Mouse (Mus musculus) Patski (cell line): ENCODE measurements around the gene Cpt2. TPM values are rescaled to one million over a fixed set of nuclear protein-coding genes. Genes with fewer than 3 reads are reported as not detected.

Experiments
- ATAC-seq: fragments of 100-300 bp; one replicate; pipeline ENCODE4 v1.8.0; 2021
- CTCF ChIA-PET: fragments of 350-600 bp; sonication (Branson Sonifier 250); formaldehyde crosslinking; loops from one replicate; lab custom pipeline; 2022; ENCODE audit warnings: inconsistent platforms; lab: Charles Lee
- POLR2A ChIA-PET: fragments of 350-600 bp; sonication (Branson Sonifier 250); formaldehyde crosslinking; loops from one replicate; lab custom pipeline; 2022; ENCODE audit warnings: antibody characterized with exemption, inconsistent platforms; lab: Charles Lee
- DNase-seq: peaks from one replicate; pipeline ENCODE4 v3.0.0-alpha.2; 2011; ENCODE audit warnings: low read depth, low spot score
- H3K27me3 ChIP-seq: fragments of 371-371 bp; one replicate; pipeline ENCODE4 v1.5.1; 2021
- CTCF ChIP-seq: fragments of 100-300 bp; IDR thresholded peaks from one replicate; pipeline ENCODE4 v1.5.1; 2021
- in situ Hi-C: fragments of 300-500 bp; cut with MboI; formaldehyde crosslinking; loops from 3 replicates; pipeline ENCODE4 v1.11.1; 2018; ENCODE audit warnings: low pct_unique_long_range_greater_than_20kb, mixed read lengths
- polyA plus RNA-seq: library from polyadenylated mRNA; unstranded; gene quantifications from one replicate; pipeline ENCODE4 v1.2.3, GENCODE M21; 2021

Cpt2 gene
- polyA plus RNA-seq = 46.6 TPM

DNA sequence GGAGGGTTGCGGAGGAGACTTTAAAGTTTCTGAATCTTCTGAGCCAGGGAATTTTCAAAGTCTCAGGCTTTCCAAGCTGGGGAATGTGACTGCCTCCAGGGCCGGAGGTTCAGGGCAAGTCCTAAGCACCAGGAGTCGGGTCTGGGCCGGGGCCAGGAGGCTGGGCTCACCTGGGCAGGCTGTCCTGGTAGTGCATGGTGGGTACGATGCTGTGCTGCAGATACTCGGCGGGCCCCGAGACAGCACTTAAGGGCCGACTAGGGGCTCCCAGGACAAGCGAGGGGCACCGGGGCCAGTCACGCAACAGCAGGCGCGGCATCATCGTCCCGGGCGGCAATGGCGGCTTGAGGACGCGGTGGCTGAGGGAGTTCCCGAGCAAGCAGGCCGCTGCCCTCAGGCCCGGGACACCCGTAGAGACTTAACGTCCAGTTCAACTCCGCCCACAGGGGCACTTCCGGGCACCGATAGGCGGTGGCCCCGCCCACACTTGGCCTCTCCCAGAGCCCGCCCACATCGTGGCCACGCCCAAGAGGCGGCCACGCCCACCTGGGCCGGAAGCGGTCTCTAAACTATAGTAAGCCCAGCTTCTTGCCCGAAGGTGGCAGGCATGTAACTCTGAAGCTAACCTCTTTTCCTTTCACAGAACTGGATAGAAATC, at the start of gene Cpt2:
Gene Cpt2, minus strand, starts transcription at position 466 of the 658 bp plus-strand sequence.
- POLR2A ChIA-PET = interaction anchor here (0.6 to 0.9 kb wide), 2 partner anchors 110 to 404 kb away, joined by 3 to 5 read pairs; no protein-coding TSS in a partner anchor
- no peaks in the 10 kb centered on the region for H3K27me3 ChIP-seq
- ATAC-seq (peak; percentile 86), DNase-seq (peak; percentile 83)
- CTCF ChIA-PET = no interaction called here
- TF ChIP-seq CTCF = peak; percentile 35
- in situ Hi-C loops = no loop called here

DNA sequence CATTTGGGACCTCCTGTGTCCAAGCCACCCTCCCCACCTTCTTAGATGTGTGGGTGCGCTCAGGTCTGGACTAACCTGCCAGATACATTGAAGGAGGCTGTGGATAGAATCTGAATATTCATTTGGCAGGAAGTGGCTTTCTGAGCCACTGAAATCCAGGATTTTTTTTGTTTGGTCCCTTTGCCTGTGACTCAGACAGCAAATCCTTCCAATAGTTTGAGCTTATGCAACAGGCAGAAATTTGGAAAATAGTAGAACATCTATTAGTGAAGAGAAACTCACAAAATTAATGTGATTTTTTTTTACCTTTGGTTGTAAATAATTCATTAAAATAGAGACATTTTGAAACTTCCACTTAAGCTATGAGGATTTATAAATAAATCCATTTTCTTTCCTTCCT, 47.8 kb upstream of the Cpt2 start:
- ATAC-seq (no peak), DNase-seq (no peak)
- no peaks in the 10 kb centered on the region for H3K27me3 ChIP-seq
- POLR2A ChIA-PET = interaction anchor here (1.0 kb wide), 1 partner anchor 16 kb away, joined by 5 read pairs; no protein-coding TSS in a partner anchor
- in situ Hi-C loops = no loop called here
- CTCF ChIA-PET = interaction anchor here (1.1 kb wide), 1 partner anchor 8 kb away, joined by 3 read pairs; no protein-coding TSS in a partner anchor
- no peak for TF ChIP-seq CTCF

DNA sequence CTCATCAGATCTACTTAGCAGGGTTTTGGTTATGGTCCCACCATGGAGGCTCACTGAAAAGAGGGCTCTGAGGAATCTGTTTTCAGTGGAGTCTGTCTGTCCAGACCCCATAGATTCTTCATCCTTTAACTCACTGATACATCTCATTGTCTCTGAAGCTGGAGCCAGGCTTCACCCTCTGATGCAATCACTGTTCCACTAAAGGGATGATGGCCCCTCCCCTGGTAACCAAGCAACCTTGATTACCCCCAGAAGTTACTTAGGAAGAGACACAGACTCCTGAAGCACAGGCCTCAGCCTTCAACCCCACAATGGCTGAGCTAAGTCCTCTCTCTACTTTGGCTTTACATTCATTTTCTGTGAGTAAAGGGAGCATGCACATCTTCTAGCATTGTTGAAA, 46.4 kb upstream of the Cpt2 start:
- CTCF ChIA-PET = interaction anchor here (1.2 kb wide), 1 partner anchor 10 kb away, joined by 5 read pairs; no protein-coding TSS in a partner anchor
- POLR2A ChIA-PET = no interaction called here
- DNase-seq (no peak), ATAC-seq (no peak)
- no peak for TF ChIP-seq CTCF
- H3K27me3 ChIP-seq = no peaks in the 10 kb centered on the region
- in situ Hi-C loops = no loop called here

DNA sequence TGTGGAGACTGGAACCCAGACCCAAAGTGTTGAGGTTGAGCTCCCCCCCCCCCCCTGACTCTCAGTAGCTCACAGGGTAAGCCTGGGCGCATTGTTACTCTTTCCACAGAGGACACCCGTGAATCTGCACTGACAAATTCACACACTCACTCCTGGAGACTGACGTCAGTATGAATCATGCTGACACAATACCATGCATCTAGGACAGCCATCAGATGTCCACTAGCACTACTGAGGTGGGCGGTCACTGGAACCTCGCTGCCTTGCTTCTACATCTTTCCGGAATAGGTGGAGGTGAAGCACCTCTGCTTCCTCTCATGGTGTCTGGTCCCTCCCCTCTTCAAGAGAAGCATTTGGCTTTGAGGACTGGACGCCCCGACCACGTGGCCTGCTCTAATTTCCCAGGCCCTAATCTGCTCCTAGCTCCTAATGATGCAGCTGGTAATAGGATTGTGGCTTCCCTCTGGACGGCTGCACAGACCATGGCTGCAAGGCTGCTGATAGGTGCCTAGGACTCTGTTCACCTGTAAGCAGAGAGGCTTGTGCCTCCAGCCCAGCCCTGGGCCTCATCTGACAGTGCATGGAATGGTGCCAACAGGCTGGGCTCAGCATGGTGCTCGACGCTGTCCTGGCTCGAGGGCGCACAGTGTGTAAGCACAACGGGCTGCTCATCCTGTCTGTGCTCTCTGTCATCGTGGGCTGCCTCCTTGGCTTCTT, 44.7 kb upstream of the Cpt2 start, which contains the start of gene Slc1a7:
Gene Slc1a7, plus strand, starts transcription at position 367 of the 717 bp plus-strand sequence.
- no peak for ATAC-seq
- TF ChIP-seq CTCF = no peak
- DNase-seq = no peak
- POLR2A ChIA-PET = no interaction called here
- in situ Hi-C loops = no loop called here
- CTCF ChIA-PET = no interaction called here
- H3K27me3 ChIP-seq = no peaks in the 10 kb centered on the region

DNA sequence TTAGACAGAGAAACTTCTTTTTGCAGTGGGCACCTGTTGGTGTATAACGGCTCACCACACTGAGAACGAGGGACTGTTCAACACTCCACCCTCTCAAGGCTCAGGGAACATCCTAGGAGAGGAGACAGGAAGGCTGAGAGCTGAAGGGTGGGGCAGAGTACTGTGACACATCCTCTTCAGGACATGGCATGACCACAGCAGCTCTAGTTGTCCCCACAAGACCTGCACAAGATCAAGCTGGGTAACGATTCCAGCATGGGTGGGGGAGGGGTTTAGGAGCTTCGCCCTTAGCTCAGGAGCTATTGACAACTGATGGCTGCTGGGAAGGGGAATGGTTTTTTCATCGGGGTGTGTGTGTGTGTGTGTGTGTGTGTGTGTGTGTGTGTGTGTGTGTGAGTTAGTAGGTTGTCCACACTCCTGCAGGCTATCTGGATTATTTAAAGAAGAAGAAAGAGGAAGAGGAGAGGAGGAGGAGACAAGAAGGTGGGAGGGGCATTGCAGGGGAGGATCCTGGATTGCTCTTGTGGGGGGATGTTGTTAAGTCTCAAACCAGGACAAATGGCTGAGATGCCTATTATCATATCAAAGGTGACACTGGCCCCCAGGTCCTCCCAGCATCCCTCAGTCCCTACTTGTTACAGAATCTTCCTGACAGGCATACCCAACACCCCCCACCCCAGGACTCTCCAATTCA, 43.2 kb upstream of the Cpt2 start:
- in situ Hi-C loops = no loop called here
- H3K27me3 ChIP-seq = no peaks in the 10 kb centered on the region
- no peak for TF ChIP-seq CTCF
- POLR2A ChIA-PET = no interaction called here
- CTCF ChIA-PET = interaction anchor here (0.8 kb wide), 1 partner anchor 42 kb away, joined by 3 read pairs; no protein-coding TSS in a partner anchor
- DNase-seq (no peak), ATAC-seq (no peak)

DNA sequence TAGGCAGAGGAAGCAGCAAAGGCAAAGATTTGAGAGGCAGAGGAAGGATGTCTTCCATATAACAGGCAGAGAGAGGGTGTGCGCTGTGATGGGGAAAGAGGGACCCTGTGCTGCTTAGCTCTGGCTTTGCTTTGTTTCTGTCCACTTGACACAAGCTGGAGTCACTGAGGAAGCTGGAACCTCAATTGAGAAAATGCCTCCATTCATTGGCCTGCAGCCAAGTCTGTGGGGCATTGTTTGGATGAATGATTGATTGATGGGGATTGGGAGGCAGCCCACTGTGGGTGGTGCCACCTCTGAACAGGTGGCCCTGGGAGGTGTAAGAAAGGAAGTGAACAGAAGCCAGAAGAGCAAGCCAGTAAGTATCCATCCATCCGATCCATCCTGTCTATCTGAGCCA, 39.4 kb upstream of the Cpt2 start:
- DNase-seq (no peak), ATAC-seq (no peak)
- CTCF ChIA-PET = interaction anchor here (1.0 to 2.8 kb wide), 4 partner anchors 9 to 89 kb away, joined by 3 to 9 read pairs (median 4); no protein-coding TSS in a partner anchor
- in situ Hi-C loops = no loop called here
- POLR2A ChIA-PET = no interaction called here
- no peaks in the 10 kb centered on the region for H3K27me3 ChIP-seq
- no peak for TF ChIP-seq CTCF

DNA sequence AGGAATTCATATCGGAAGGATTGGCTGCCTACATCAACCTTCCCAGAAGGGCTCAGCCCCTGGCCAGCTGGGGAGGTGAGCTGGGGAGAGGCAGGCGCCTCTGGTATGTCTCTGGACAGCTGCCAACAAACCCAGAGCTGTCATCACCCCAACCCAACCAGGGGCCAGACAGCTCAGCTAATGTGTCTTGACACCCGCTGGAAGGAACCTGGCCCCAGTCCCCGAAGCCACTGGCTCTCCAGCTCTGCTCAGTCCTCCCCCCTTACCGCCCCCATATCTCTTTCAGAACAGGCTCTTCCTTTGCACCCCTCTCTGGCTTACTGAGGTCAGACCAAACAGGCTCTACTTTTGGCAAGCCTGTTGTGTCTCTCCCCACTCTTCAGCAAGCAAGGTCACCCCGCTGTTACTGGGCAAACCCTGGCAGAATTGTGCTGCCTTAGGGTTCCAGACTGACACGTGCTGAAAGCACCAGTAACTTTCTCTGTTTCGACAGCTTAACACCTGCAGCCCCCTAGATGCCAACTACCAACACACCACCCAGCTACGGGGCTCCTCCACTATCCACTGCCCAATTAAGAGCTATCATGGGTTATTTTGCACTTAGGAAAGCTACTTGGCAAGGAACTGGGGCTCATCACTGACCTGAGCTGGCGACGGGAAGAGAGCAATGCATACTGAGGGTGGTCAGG, 38.8 kb upstream of the Cpt2 start:
- no peak for TF ChIP-seq CTCF
- in situ Hi-C loops = no loop called here
- CTCF ChIA-PET = interaction anchor here (1.0 to 2.8 kb wide), 4 partner anchors 9 to 90 kb away, joined by 3 to 9 read pairs (median 4); no protein-coding TSS in a partner anchor
- no peaks in the 10 kb centered on the region for H3K27me3 ChIP-seq
- POLR2A ChIA-PET = no interaction called here
- DNase-seq (peak; percentile 80), ATAC-seq (peak; percentile 89)

DNA sequence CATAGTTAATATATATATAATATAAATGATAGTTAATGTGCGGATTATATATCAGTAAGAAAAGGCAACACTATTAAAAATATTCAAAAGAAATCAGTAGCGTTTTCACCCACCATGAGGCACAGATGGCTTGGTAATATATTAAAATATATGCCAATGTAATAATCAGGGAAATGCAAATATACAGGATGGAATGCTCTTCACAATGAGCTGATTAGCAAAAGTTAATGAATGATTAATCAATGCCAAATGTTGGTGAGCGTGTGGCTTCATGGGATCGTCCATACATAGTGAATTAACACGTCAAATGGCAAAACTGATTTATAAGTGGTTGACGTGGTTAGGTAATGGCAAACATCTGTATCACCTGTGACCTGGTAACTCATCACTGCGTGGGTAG, 35.1 kb upstream of the Cpt2 start:
- no peaks in the 10 kb centered on the region for H3K27me3 ChIP-seq
- no peak for TF ChIP-seq CTCF
- CTCF ChIA-PET = no interaction called here
- DNase-seq = no peak
- POLR2A ChIA-PET = no interaction called here
- ATAC-seq = no peak
- in situ Hi-C loops = no loop called here

DNA sequence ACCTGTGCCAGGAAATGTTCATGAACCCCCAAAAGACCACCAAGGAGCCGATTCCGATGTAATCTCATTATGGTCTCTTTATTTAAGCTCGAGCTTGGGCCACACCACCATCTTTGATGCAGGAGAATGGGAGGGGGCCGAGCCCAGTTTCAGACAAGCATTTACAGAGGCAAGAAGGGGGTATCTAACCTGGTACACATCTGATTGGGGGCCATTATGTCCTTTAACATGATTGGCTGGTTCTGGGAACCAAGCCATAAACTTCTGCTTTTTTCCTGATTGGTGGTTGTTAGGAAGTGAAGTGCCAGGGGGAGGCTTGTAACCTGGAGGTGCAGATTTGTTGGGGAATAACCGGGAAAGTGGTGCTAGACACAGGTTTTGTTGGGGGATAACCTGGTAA, 32.3 kb upstream of the Cpt2 start:
- in situ Hi-C loops = no loop called here

DNA sequence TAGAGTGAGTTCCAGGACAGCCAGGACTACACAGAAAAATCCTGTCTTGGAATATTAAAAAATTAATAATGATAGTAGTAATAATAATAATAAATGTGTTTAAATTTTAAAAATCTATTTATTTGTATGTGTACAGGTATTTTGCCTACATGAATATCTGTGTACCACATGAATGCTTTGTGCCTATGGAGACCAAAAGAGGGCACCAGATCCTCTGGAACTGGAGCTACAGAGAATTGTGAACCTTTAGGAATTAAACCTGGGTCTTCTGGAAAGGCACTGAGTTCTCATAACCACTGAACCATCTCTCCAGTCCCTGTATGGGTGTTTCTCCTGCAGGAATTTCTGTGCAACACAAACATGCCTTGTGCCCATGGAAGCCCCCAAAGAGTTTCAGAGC, 29.4 kb upstream of the Cpt2 start:
- ChIA-PET CTCF (no interaction called here), POLR2A (no interaction called here)
- in situ Hi-C loops = no loop called here
- DNase-seq (no peak), ATAC-seq (no peak)
- no peaks in the 10 kb centered on the region for H3K27me3 ChIP-seq
- no peak for TF ChIP-seq CTCF

More for the DNA sequence above, 32.3 kb upstream of the Cpt2 start:
- CTCF ChIA-PET = no interaction called here
- TF ChIP-seq CTCF = no peak
- ATAC-seq (no peak), DNase-seq (no peak)
- POLR2A ChIA-PET = interaction anchor here (0.8 kb wide), 1 partner anchor 16 kb away, joined by 5 read pairs; no protein-coding TSS in a partner anchor
- H3K27me3 ChIP-seq = no peaks in the 10 kb centered on the region
